Mouse (Mus musculus) retina, adult 2 months (tissue): ENCODE measurements around the gene Atg7.

Source experiments
- DNase-seq: peaks from one replicate; pipeline ENCODE4 v3.0.0-alpha.2; 2012; ENCODE audit warnings: low read depth, low spot score

Gene Atg7

DNA sequence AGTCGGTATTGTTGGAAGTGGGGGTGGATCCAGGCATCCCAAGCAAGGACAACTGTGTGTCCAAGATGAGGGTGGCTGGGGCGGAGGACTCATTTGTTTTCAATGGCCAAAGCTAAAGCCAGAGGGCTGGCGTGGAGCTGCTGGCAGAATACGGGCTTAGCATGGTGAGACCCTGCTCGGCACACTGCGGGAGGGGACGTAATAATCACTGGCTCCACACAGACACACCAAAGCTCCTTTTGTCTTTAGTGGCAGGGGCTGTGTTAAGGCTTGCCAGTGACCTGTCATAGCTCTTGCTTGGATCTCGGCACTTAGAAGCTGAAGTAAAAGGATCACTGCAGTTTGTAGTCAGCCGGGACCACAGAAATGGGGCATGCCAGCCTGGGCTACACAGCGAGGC, 257.3 kb downstream of the Atg7 start:
- no peak for DNase-seq

DNA sequence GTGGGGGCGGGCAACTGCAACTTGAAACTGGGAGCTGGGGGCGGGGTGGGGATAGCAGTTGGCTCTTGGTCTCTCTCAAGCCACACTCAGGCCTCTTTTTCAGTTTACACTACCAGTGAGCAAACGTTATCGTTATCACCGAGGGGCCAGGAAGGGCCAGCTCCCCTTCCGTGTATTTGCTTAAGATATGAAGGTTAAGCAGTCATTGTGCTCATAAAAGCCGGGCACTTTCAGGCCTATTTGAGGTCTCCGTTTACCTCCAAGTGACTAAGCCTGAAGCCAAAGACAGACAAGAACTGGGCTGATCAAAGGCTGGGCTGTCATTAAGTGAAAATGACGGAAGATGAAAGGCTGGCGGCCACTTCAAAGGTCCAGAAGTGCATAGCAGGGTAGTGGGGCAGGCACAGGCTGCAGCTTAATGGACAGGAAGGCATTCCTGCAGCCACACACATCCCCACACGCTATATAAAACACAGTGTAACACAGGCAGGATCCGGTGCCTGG, 258.5 kb downstream of the Atg7 start:
- no peak for DNase-seq

DNA sequence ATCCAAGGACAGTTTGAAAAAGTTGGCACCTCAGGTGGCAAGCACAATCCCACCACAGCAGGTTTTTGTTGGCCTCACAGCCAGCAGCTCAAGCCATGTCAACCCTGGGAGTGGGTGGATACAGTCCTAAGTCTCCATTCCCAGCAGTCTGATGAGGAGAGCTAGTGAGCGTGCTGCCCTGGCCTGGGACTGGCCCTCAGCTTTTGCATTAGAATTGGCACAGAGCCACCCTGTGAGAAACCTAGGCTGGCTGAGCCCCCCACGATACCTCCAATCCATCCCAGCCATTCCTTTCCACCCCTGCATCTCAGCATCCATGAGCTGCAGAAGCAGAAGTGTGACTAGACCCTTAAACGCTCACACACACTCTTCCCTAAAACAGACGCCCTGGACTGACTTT, 259.0 kb downstream of the Atg7 start:
- no peak for DNase-seq

DNA sequence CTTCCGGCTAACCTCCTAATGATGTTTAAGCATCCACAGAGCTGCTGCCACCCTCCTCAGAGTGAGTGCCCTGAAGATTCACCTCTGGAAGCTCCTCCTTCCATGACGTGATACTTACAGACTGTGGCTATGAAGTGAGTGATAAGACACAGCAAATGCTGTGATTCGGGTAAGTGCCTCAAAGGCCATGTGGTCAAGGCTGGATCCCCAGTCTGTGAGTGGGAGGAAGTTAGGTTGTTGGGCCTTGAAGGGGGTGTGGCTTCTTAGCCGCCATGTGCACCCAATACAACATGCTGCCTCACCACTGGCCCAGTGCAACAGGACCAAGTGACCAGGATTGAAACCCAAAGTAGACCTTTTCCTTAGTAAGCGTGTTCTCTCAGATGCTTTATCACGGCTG, 261.3 kb downstream of the Atg7 start:
- no peak for DNase-seq

DNA sequence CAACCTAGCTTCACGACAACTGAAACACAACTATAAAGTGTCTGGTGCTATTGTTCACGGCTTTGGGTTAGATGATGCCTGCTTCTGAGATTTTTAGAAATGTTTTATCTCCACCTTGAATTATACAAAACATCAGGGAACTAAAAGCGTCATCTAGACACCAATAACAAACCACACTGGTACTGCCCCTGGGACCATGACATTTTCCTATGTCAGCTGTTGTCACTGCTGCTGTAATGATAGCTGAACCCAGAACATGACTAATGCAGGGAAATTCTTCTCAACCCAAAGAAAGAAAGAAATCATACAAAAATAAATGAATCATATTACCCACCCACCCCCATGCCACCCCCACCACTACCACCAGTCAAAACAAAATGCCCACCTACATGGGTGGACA, 261.9 kb downstream of the Atg7 start:
- DNase-seq: no peak

DNA sequence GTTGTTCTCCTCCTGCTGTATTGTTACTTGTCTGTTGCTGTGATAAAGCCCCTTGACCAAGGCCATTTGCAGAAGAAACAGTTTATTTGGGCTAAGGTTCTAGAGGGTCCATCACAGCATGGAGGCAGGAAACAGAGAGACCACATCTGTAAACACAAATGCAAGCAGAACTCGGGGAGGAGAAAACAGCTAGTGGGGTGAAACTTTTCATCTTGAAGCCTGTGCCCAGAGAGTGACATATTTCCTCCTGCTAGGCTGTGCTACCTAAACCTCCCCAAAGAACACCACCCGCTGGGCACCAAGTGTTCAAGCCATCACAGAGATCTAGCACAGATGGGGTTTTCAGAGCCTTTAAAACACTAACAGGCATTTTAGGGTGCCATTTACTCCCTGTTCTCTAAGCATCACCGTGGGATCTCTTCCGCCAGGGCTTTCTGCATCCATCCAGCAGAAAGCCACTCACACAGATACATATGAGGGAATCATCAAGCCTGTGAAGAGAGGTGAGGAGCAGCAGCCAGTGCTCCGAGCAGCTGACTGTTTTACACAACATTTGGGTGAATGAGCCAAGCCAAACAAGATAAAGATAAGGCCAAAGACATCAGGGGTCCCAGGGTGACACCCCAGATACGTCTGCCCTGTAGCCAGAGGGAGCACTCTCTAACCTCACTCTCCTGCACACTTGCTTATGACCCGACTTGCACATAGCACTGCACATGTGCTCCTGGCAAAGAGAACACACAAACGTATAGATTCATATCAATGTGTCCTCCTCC, 262.5 kb downstream of the Atg7 start:
- no peak for DNase-seq

DNA sequence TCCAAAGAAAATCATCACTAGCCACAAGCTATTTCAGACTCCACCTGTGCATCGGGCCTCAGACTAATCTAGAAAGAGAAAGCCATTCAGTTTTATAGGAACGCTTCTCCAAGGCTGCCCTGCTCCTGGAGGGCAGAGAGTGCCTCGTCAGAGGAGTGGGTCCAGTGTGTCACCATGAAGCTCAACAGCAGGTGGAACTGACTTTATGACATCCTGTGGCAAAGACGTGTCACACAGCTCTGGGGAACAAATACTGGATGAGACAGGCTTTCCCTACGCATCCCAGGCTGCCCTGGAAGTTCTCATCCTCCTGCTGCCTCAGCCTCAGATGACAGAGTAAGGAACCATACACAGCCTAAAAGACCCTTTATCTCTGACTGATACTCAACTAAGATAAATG, 263.3 kb downstream of the Atg7 start:
- DNase-seq: no peak

DNA sequence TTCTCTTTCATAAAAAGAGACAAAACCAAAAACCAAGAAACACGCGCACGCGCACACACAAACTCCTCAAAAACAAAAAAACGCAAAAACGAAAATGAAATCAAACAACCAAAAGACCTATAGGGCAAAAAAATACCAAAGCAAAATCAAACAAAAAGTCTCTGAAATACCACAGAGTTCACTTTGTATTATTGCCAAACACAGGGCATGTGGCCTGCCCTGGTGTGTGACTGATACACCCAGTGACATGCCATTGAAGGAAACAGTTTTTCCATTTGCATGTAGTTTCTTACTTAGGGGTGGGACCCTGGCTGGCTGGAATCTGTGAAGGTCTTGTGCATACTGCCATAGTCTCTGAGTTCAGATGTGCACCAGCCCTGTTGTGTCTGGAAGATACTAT, 264.6 kb downstream of the Atg7 start:
- DNase-seq: no peak

DNA sequence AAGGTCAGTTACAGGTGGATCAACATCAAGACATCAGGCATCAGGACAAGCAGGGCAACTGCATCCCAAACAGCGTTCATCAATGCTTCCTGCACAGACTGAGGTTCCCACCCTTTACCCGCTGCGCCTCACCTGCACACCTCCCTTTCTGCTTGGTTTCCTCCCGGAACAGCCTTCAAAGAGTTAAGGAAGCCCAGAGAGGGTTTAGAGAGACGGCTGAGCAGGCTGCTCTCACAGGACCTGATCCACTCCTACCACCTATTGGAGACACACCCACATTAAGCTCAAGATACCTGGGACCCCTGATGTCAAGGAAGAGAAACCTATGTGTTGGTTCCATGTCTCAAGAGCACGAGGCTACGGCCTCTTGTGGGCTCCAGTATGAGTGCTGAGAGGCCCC, 266.9 kb downstream of the Atg7 start:
- DNase-seq: no peak
